Mouse (Mus musculus) cerebellum, postnatal 14 days (tissue): Measurements from ENCODE around the gene Kcnj12.

Experiments used
- DNase-seq, 2 experiments: peaks; one replicate each; pipeline ENCODE4 v3.0.0; 2021; ENCODE audit warnings: mixed read lengths in 2 of 2

Kcnj12 gene

GRCm38 (mm10) chr11:61022550-61023391 is at the start of gene Kcnj12:
Gene Kcnj12, plus strand, starts transcription at chr11:61022564.
- peak; percentile 48 to 61 for DNase-seq

DNA sequence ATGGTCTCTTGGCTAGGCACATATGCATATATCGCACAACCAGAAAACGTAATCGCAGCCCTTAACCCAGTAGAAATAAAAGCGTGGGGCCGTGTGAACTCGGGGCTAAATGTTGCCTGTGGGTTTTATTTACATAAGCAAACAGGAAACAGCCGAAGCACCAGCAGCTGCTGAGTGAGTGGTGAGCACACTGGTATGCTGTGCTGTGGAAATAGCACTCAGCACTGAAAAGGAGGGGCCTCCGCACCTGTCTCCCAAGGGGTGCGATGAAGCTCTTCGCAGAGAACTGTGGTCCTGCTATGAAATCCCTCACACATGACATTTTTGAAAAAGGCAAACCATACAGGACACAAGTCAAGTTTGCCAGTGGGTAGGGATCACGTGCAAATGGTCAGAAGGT is 47.3 kb upstream of the Kcnj12 start:
- DNase-seq = no peak

GRCm38 (mm10) chr11:60976234-60976633 is 46.1 kb upstream of the Kcnj12 start:
- no peak for DNase-seq

- DNase-seq = peak in 1 of 2 experiments; percentile 53
Observed at GRCm38 (mm10) chr11:60976742-60977141, 45.6 kb upstream of the Kcnj12 start.

DNA sequence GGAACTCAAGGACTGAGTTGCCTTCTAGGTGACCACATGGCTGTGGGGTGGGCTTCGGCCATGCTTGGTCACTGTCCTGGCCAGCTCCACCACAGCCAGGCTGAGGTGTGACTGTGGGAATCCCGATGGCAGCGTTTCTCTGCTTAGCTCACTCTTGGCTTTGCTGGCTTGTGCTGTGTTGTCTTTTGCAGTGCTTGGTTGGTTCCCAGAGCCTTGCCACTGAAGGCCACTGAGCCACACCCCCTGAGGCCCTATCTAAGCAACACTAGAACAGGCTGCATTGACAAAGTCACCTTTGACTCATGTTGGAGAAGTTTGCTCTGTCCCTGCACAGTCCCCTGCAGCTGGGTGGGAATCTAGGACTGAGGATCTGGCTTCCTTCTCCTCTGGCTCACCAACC is 45.2 kb upstream of the Kcnj12 start:
- no peak for DNase-seq

- DNase-seq = no peak
Observed at GRCm38 (mm10) chr11:60978658-60979057, 43.7 kb upstream of the Kcnj12 start.

GRCm38 (mm10) chr11:60979788-60980187 is 42.6 kb upstream of the Kcnj12 start:
- peak in 1 of 2 experiments; percentile 20 for DNase-seq

- DNase-seq = peak in 1 of 2 experiments; percentile 38
Observed at GRCm38 (mm10) chr11:60981693-60982486, 40.5 kb upstream of the Kcnj12 start.

GRCm38 (mm10) chr11:60984912-60985558 is 37.3 kb upstream of the Kcnj12 start:
- peak; percentile 96 to 97 for DNase-seq

DNA sequence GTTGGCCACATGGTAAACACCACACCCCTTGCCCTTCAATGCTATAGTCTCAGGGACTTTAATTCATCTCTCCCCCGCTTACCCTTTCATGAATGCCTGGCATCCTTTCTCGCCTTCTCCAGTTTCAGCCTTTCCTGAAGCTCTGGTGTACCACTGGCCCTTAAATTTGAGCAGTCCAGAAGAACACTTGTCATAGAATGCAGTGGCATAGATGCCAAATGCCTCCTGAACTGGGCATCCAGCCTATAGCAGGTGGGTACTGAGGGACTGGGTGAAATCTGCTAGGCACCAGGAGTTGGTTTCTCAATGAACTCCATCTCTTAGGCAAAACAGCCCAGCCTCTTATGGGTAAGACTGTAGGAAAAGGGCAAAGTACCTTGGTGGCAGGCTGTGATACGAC is 31.9 kb upstream of the Kcnj12 start:
- no peak for DNase-seq

GRCm38 (mm10) chr11:61002736-61003135 is 19.6 kb upstream of the Kcnj12 start:
- DNase-seq = no peak

GRCm38 (mm10) chr11:61004046-61004445 is 18.3 kb upstream of the Kcnj12 start:
- no peak for DNase-seq

GRCm38 (mm10) chr11:61004781-61005180 is 17.6 kb upstream of the Kcnj12 start:
- no peak for DNase-seq

GRCm38 (mm10) chr11:61005345-61005744 is 17.0 kb upstream of the Kcnj12 start:
- DNase-seq = no peak

DNA sequence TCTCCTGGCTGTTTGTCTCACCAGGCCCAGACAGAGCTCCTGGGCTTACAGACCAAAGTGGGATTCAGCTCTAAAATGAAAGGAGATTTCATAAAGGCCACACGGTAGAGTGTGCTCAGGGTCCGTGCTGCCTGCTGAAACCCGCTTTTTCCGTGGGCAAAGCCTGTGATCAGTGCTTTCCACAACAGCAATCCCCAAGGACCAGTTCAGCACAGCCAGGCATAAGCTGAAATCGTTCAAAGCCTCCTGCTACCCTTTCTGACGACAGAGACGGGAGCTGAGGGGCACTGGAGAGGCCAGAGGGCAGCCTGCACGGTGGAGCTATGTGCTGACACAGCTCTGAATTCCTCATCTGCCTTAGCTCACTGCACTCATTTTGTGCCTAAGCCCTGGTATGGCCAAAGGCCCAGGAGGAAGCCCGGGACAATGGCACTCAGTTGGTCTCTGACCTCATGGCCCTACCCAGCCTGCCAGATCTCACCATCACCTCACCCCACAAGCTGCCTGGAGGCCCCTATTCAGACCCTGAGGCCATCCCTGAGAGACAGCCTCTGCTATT is 10.5 kb upstream of the Kcnj12 start:
- no peak for DNase-seq

DNA sequence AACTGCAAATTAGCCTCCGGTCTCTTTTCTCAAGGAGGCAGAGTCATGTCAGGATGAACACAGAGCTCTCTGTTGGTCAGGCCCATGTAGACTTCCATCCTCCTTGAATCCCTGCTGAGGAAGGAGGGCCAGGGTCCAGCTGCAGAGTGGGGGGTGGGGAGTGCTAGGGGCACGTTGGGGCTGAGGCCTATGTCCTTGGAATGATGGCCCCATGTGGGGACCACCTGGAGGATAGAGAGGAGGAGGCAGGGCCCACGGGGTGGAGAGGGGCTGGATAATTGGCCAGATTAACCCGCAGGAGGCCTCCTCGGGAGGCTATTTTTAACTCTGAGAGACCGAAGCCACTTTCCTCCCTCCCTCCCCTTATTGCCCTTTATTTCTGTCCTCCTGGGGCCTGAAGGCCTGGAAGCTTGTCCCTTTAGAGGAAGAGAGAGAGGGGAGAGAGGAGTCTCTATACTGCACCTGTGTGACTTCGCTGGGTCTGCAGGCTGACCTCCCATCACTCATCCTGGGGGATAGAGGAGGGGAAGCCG is 5.4 kb upstream of the Kcnj12 start:
- DNase-seq = peak in 1 of 2 experiments; percentile 15

GRCm38 (mm10) chr11:61021129-61021528 is 1.2 kb upstream of the Kcnj12 start:
- DNase-seq = peak in 1 of 2 experiments; percentile 18

DNA sequence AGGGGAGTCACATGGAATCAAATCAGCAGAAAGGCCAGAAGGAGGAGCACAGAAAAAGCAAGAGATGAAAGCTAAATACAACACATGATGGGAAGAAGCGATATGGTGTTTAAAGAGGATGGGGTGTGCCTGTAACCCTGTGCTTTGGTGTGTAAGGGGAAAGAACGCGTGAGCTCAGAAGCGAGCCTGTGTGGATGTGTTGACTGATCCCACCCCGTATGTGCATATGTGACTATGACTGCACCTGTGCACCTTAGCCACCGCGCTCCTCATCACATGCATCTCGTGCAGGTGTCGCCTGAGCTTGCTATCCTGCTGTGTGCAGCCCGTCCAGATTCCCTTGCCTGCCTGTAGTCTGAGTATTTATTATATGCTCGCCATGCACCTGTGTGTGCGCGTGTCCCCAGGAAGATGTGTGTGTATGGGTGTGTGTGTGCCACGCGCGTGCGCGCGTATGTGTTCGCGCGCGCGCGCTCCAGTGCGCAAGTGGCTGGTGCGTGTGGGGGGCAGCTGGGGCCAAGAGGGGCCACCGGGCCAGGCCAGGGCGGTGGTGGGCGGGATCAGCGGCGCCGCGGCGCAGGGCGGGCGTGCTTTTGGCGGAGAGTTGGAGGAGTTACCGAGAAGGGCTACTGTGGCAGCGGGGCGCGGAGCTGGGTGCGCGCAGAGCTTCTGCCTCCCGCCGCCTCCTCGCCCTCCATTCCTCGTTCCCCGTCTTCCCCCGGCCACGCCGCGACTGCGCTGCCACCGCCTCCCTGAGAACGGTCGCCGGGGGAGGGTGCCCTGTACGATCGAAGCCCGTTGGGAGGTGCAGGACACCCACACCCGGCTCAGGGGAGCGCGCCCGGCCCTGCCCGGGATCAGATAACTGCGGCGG is 451 bp upstream of the Kcnj12 start:
- DNase-seq = peak; percentile 80 to 87

DNA sequence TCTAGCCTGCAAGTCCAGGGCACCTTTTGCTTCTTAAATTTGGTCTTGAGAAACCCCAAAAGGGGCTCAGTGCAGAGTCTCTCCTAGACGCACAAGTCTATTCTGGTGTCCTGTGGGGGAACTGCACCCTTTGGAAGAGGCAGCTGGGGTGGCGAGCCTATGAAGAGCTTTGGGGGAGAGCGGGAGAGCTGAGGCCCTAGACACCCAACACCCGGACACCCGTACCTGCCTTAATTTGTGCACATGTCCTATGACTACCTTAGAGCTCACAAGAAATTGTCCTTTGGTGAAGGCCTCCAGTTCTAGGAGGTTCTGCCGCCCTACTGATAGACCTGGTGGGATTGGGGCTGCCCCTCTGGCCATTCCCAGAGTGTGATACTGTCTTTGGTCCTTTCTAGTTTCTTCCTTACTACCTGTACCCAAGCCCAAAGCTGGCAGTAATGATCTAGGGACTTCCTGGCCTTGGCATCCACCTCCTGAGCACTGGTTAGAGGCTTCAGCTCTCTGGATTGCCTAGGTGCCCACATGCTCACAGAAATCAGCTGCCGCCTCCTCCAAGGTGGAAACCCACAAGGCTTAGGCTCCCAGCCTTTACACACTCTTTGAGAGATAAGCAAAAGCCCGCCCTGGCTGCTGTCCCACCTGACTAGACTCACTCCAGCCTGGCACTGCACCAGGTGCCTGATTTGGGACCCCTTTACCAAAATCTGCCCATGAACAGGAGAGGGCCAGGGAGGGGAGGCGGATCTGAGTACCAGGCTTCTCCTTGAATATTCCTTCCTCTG is 1.2 kb downstream of the Kcnj12 start:
- peak; percentile 61 to 68 for DNase-seq

- peak in 1 of 2 experiments; percentile 33 for DNase-seq
Observed at GRCm38 (mm10) chr11:61024388-61024787, 2.0 kb downstream of the Kcnj12 start.

- DNase-seq = peak; percentile 84
Observed at GRCm38 (mm10) chr11:61024996-61025395, 2.6 kb downstream of the Kcnj12 start.
